Mouse (Mus musculus) cerebellum, postnatal 10 days (tissue): Measurements from ENCODE around the gene BC035947.

Experiments
- DNase-seq, 2 experiments: peaks; one replicate each; pipeline ENCODE4 v3.0.0; 2021; ENCODE audit warnings: mixed read lengths in 2 of 2

Gene BC035947

GRCm38 (mm10) chr1:78501036-78501435, 10.9 kb downstream of the BC035947 start:
- no peak for DNase-seq

GRCm38 (mm10) chr1:78490143-78490542, 21.8 kb downstream of the BC035947 start:
- no peak for DNase-seq

GRCm38 (mm10) chr1:78488752-78489492, 23.0 kb downstream of the BC035947 start, which contains the start of gene Farsb:
Gene Farsb (minus strand): TSS chr1:78488897.
- DNase-seq = peak; percentile 97 to 99

- no peak for DNase-seq
These were observed 23.6 kb downstream of the BC035947 start for GRCm38 (mm10) chr1:78488427-78488751.

GRCm38 (mm10) chr1:78484361-78484760, 27.6 kb downstream of the BC035947 start:
- DNase-seq = no peak

GRCm38 (mm10) chr1:78483430-78483829, 28.5 kb downstream of the BC035947 start:
- DNase-seq = no peak

GRCm38 (mm10) chr1:78472441-78472840, 39.5 kb downstream of the BC035947 start:
- DNase-seq = no peak

- peak; percentile 66 to 75 for DNase-seq
These were observed 57.3 kb downstream of the BC035947 start for GRCm38 (mm10) chr1:78454659-78455058.

- peak in 1 of 2 experiments; percentile 13 for DNase-seq
These were observed 58.1 kb downstream of the BC035947 start for GRCm38 (mm10) chr1:78453886-78454285.

GRCm38 (mm10) chr1:78452544-78452943, 59.4 kb downstream of the BC035947 start:
- no peak for DNase-seq

- DNase-seq = no peak
These were observed 60.7 kb downstream of the BC035947 start for GRCm38 (mm10) chr1:78451070-78451854.

GRCm38 (mm10) chr1:78448091-78448490, 63.9 kb downstream of the BC035947 start:
- no peak for DNase-seq
